17 mouse cellular contexts compared by ENCODE assay signal in genomic region chr19:57465742-57466141, GRCm38 (mm10).
"Had no signal": no experiment of that assay in that cellular context is flagged by ENCODE, and none has a peak within 500 bp of the region (broad histone marks: within the 10 kb centered on the region; RNA-seq: fewer than 3 reads in every experiment).

No protein-coding gene starts in this region.

- H3K9ac ChIP-seq: limb, embryonic 13.5 days; liver, embryonic 12.5 days; liver, embryonic 15.5 days; midbrain, embryonic 13.5 days had no signal

- DNase-seq: kidney, adult 8-10 months; kidney, postnatal 14 days; layer of hippocampus, adult 9-11 months; liver; lung, adult 18-20 months; lung, postnatal 36 days; thymus, adult 2 months; thymus, postnatal 14 days; thymus, postnatal 4 days had no signal

- H3K4me1 ChIP-seq: liver, embryonic 12.5 days; liver, embryonic 15.5 days had no signal

- H3K4me2 ChIP-seq: limb, embryonic 13.5 days; liver, embryonic 12.5 days; liver, embryonic 15.5 days; midbrain, embryonic 13.5 days had no signal

- ATAC-seq: intestine, postnatal 0 days; liver, embryonic 12.5 days; midbrain, embryonic 13.5 days had no signal

- H3K27ac ChIP-seq: layer of hippocampus, adult 2 months; limb, embryonic 10.5 days; limb, embryonic 13.5 days; liver, embryonic 12.5 days; liver, embryonic 15.5 days; midbrain, embryonic 13.5 days; stomach, postnatal 0 days had no signal

- H3K27me3 ChIP-seq: limb, embryonic 13.5 days; liver, embryonic 12.5 days; liver, embryonic 15.5 days; midbrain, embryonic 13.5 days had no signal

- H3K9me3 ChIP-seq: limb, embryonic 10.5 days; limb, embryonic 13.5 days; liver, embryonic 12.5 days; liver, embryonic 15.5 days; midbrain, embryonic 13.5 days had no signal

- H3K4me3 ChIP-seq: layer of hippocampus, adult 2 months; limb, embryonic 10.5 days; limb, embryonic 13.5 days; liver, embryonic 12.5 days; liver, embryonic 15.5 days; midbrain, embryonic 13.5 days had no signal
